Mouse (Mus musculus) cerebellum, adult 11 months (tissue): Measurements from ENCODE around the gene Cadps2.
A peak's percentile ranks its signal among the peaks of the same experiment; 100 is the strongest.

Source experiments
- DNase-seq: peaks from one replicate; pipeline ENCODE4 v3.0.0; 2022

Gene Cadps2

DNA sequence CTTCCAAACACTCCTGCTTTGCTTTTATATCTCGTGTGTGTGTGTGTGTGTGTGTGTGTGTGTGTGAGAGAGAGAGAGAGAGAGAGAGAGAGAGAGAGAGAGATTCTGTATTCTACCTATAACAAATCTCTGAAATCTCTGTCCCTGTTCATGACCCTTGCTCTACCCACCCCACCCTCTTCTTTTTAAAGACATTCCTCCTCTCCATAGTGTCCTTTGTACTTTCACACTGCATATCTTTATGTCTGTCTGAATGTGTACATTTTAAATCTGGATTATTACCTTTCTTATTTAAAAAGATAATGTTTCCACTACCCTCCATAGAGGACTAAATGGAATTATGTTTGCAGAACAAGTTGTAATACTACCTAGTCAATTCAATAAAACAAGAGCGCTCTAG lies 315.5 kb downstream of the Cadps2 start:
- DNase-seq, result no peak

DNA sequence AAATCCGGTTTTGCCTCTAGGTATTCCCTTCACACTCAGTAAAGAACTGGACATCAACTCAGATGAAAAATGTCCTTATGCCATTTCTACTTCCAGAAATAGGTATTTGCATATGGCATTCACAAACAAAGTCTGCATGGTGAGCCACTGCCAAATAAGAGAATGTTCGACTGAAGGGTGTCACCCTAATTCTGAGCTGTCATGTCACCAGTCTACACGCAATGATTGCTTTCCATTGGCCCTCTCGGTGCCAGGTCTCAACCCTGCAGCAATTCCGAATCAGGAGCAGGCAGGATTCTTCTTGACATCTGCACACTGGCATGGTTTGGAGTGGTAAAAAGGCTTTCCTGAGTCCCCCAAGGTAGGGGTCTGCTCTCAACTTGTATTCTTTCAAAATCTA lies 316.7 kb downstream of the Cadps2 start:
- DNase-seq, result peak; percentile 56

DNA sequence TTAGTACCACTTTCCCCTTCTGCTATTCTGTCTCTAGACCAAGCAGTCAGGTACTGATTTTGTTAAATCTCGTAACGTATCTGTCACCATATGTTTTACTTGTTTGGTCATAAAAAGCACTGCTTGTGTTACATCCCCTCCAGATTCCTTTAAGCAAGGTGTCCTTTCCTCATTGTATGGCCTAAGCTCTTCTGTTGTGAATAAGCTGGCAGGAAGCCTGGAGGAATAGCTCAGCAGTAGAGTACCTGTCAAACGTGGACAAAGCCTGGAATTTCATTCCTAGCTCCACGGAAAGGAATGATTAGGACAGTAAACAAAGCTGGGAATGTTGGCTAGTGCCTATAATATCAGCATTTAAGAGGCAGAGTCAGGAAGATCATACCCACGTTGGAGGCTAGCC lies 340.6 kb downstream of the Cadps2 start:
- DNase-seq, result no peak

DNA sequence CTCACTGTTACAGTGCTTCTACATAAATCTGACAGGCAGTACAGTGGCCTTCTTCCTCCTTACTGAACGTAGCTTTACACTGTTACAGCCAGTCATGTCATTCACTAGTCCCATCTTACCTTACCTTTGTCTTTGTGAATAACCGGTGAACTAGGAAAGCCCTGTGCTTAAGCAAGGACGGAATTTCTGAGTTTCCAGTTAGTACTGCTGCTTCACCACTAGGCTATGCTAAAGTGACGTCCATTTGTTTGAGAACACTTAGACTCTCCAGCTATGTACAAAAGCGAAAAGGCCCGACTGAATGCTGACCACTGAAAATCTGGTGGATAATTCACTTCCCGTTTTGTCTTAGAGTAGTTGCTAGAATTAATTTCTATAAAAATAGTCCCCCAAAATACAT lies 347.4 kb downstream of the Cadps2 start:
- DNase-seq, result peak; percentile 41

DNA sequence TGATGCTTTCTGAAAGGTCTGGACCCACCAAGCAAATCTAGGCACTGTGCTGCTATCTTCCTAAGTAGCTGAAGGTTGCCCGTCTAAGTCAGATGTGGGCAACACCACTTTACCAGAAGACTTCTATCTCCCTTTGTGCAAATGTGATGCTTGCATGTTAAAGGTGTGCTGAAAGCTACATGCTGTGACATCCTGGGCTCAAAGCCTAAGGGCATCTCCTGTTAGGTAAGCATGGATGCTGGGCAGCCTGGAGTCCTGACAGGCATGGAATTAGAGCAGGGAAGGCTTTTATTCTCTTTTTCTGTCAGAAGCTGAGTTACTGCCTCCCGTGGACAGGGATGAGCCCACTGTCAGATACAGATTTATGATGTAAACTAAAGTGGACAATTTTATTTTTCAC lies 348.8 kb downstream of the Cadps2 start:
- peak; percentile 38 for DNase-seq

DNA sequence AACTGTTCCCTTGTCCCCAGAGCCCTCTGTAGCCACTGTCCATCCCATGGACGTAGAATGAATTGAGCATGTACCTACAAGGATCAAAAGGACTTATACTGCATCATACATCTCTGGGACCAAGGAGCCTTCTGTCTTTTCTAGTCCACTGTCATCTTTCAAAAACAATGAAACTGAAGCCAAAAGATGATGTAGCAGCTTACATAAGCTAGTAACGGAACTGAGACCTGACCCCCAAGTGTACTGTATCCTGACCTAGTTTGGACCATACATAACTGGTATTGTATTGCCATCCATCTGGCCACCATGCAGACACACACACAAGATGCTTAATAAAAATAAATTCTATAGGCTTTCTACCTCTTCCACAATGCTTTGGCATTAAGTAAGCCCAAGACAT lies 350.2 kb downstream of the Cadps2 start:
- no peak for DNase-seq

DNA sequence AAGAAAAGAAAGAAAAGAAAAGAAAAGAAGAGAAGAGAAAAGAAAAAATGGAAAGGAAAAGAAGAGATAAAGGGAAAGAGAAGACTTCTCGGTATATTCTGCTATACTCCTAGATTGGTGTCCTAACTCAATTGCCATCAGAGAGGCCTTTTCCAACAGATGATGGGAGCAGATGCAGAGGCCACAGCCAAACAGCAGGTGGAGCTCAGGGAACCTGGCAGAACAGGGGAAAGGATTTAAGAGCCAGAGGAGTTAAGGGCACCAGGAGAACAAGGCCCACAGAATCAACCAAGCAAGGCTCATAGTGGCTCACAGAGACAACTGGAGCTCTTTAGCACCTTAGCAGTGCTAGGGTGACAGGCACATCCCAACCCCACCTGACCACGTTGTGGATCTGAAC lies 366.5 kb downstream of the Cadps2 start:
- DNase-seq, result peak; percentile 38

DNA sequence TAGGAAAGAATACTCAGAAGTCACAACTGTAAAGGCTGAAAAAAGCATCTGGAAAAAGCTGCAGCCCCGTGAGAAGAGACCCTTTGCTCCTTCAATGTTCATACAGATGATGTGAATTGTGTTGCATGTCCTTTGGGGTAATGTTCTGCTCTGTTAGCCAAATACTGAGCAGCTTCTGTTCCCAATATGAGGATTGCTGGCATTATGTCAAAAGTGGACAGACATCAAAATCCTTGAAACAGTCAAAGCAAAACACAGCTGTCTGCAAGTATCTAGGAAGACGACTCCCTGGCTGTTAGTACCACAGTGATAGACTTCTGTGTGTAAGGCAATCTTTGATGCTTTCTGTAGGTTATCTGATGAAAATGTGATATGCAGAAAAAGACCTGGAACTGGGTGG lies 367.4 kb downstream of the Cadps2 start:
- no peak for DNase-seq

DNA sequence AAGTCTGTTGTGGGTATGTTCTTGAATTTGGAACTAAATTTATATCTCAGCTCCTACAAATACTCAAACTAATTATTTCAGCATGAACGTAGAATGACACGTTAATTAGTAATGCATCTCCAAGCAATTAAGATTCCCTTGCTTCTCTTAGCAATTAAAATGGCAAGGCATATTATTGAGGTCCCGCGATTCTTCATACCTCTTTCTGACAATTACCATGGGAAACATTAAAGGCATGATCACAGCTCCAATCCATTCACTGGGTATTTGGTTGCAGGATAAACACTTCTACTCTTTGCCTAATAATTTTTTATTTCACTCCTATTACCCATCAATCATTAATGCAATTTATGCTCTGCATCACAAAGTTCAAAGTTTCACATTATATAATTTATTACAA lies 371.3 kb downstream of the Cadps2 start:
- no peak for DNase-seq

DNA sequence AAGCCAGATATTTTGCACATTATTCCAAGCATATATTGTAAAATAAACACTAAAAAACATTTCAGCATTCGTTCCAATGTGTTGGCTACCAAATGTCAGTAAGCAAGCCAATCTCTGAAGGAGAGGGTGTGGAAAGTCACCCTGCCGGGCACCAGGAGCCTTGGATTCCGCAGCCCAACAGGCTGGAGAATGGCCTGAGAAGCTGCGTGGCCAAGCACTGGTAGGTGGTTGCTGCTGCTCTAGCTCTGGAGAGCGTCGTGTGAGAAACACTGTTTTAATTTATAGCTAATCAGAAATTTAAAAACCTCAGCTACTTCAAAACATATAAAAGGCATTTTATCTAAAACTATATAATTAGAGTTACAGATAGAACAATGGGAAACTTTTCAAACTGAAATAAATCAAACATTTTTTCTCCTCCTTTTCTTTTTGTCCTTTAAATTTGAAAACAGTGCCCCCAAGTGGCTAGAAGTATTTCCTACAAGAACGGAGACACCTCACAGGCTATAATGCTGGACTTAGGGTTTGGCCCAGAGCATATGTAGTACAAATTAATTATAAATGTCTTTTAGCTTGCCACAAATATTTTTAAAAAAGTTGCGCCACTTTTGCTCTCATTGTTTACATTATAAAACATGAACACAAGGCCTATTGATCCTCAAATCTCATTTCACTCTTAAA lies 376.5 kb downstream of the Cadps2 start:
- DNase-seq, result no peak

DNA sequence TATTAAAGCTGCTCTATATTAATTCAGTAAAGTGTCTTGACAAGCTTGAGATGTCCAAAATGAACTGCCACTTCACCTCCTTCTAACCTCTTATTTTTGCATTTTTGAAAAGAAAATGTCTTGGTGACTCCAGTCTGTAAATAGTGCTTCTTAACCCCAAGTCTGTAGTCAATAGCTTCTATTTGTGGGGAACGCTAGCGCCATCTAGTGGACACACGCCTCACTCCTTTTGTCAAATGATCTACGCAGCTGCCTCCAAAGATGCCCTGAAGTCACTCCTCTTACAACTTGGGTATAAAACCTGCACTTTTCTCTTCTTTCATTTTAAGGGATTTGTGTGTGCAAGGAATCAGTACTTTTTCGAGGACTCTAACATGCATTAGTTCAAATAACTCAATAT lies 381.5 kb downstream of the Cadps2 start:
- peak; percentile 42 for DNase-seq

DNA sequence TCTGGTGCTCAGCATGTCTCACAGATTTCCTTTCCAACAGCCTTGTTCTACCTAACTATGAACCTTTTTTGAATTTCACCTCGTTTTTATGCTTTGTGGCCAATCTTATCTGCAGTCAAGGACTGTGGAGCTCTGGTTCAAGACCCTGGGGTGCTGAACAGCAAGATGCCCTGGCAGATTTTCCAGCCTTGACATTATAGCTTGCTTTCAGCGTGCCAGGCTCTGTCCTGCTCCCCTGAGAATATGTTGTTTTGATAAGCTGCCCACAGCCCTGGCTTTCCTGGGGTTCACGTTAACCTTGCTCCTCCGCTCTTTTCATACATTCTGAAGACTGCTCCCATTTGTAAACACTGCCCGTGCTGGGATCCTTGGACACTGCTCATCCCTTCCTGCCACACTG lies 385.3 kb downstream of the Cadps2 start:
- DNase-seq, result no peak

DNA sequence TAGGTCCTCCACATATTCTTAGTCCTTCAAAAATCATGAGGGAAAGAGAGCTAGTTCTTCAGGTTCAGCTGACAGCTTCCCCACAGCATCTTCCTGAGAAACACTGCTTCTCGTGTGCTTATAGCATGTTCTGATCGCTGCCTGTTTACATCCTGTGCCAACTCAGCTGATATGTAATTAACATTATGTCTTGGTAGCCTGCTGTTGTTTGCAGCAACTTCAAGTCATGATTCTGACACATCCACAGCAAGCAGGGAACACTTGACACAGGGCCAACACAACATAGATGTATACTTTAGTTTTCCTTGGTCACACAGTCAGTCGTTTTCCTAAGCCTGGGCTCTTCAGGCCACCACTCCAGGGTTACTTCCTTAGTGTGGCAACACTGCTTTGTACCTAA lies 399.3 kb downstream of the Cadps2 start:
- DNase-seq, result no peak

DNA sequence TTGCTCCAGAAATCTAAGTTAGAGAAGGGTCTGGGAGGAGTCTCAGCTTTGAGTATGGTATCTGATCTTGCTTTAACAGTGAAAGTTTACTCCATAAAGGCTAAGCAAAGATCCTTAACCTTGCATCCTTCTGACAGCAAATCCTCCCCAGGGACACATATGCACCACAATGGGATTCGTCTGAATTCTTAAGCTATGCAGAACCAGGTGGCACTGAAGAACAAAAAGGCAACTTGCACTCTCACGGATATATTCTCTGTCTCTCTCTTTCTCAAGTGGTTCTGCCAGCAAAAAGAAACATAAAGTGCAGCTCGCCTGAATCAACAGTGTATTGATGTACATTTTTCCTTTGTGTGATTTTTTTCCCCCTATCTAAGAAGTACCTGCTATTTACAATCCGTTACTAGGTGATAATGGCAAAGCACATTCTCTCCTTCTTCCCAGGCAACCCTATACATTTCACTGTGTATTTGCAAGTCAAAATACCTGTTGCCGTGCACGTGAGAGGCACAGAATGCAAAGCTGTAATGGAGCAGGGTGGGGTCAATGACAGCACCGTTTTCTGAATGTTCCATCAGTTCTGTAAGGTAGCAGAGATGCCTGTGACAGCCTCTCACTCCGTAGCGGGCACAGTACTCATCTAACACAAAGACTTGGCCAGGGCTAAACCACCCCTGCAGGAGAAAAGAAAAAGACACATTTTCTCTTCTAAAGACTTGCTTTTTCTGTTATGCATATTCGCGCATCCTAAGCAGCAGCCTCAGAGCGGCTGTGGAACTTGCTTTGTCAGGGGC lies 428.8 kb downstream of the Cadps2 start:
- no peak for DNase-seq

DNA sequence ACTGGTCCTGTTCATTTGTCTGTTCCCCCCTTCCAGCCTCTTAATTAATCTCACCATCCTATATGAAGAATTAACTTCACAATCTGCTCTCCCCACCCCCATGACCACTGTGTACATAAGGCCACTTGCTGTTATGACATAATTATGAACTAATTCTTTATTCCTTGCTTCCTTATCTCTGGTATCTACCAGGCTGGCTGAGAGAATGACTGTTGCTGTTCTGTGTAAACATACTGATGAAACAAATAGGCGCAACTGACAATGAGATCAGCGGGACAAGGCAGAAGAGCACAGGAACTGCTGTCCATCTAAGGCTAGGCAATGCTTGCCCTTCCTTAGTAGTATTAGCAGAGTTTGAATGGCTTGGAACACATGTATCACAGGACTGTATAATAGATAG lies 445.1 kb downstream of the Cadps2 start:
- DNase-seq, result no peak

DNA sequence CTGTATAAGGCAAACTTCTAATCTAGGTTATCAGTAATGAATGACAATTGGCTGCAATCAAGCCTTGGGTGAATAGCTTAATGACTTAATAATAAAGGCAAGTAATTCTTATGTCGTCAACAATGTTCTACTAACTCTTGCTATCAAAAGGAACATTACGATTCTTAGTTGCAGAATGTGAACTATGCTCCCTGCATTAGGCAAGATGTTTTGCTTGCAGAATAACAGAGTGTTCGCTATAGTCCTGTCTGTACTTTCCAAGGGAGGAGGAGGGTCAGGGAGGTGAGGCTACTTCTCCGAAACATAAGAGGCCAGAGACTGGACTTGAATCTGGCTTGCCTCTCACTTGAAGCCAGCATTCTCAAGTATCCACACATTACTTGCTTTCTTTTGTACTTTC lies 446.5 kb downstream of the Cadps2 start:
- no peak for DNase-seq

DNA sequence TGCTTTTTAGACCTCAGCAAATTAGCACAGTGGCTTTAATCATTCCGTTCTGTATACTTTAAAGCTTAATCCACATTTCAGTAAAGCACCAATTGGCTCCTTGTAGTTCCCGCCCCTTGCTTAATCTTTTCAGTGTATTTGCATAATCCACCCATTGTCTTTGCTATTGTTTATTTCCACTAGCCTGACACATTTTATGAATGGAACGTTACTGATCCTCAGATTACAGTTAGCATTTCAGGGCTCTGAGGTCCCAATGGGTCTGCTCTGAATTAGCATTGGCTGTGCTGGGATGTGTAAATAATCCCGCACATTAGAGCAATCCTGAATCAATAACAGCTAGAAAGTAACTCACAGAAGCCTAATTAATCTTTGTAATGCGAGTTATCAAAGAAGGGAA lies 452.5 kb downstream of the Cadps2 start:
- no peak for DNase-seq

DNA sequence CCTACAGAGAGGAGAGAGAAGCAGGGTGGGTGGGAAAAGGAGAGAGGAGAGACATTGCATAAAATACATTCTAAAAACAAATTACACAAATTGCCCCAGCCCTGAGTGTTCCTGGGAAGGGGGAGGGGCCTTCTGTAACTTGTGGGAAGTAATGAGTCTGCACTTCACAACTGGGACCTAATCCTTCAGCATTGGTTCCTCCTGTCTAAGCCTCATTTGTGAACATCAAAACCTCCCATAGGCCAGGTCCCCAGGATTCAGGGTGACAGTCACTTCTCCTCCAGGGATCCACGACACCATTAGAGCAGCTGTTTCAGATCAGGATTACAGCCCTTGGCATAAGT lies 456.2 kb downstream of the Cadps2 start:
- no peak for DNase-seq

DNA sequence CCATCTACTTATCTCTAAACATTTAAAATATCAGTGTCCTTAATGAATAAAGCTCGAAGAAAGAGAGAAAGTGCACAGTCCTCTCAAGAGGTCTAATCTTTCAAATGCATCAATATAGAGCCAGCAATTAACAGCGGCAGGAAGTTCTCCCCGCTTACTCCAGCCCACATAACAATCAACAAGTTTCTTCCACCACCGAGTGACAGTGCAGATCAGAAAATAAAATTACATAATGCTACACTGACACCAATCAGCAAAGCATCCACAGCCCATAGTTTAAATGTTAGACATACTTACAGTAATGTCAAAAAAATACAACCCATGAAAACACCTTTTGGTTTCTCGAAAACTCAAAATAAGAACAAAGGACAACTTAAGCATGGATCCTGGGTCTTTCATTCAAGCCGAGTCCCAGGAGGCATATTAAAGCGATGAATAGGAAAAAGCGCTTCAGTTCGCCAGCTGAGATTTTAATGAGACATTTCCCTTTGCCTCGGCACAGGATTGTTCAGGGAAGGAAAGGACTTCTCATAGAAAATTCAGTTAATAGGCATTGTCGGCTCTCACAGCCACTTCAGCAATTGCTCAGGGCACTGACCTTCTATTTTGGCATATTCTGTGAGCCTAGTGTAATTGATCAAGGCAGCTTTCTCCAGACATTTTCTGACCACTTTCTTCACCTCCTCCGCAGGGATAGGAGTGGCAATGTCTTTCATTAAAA lies 456.8 kb downstream of the Cadps2 start:
- DNase-seq, result no peak

DNA sequence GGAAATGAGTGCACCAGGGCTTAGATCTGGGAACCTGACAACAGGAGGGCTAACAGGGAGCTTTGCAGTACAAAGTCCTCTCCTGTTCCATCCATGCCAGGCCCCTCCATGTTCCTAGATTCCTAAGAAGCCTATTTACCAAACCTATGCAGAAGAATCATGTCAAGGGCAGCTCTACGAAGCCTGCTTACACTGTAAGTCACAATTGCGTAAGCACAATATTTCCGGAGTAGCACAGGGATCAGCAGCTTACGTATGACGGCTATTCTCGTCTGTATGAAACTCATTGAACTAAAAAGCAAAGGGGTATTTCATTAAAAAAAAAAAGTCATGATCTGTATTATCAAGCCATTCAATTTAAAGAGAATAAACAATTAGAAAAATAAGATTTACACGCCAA lies 462.9 kb downstream of the Cadps2 start:
- no peak for DNase-seq

DNA sequence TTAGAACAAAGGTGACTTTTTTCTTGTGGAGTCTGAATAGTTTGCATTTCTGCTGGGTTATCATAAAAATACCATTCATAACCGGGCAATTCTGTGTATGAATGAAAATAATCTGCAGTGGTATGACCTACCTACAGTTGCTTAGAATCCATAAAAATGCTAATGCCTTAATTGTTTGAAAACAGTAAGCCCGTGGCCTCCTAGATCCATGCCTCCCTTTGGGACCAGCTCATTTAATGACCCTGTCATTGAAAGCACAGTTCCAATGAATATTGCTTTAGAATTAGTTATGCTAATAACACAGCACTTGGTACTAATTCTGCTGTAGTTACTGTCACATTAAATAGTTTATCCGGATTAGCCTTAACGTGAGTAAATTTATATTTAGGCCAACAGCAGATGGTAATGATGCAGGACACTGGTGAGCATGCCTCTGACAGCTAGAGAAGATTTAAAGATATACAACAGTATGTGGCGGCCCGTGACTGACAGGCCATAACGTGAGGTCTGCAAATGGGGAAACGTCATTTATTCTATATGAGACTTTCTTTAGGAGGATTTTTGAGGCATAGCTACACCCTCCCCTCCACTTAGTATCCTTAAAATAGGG lies 477.3 kb downstream of the Cadps2 start:
- no peak for DNase-seq

DNA sequence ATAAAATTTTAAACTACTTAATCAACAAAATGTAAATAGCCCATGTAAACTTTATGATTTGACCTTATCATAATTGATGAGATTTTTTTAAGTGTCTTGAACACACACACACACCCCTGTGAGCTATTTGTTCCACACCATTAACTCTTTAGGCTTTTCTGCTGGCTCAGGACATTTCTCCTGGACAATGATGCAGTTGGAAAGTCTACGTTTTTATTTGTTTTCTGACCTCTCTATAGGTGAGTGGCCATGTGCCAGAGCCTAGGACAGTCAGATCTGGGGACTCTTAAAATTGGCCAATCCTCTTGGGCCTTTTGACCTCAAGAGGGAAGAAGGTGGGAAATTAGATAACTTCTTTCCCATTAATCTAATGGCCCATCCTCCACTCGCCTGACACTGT lies 478.6 kb downstream of the Cadps2 start:
- no peak for DNase-seq

DNA sequence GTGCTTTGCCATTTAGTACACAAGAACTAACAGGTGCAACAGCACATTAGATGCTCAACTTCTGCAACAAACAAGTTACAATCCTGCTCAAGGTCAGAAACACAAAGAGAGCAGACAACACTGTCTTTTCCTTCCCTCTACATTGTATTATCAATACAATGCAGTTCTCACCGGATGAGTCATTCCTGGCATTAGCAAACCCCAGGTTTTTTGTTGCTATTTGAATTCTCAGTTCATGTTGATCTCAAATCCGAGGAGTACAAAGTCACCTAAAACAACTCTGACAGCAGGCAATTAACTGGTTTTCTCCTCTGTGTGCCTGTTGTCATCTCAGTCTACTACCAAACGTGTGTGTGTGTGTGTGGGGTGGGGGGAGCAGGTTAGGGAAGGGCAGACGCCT lies 483.1 kb downstream of the Cadps2 start:
- DNase-seq, result no peak

DNA sequence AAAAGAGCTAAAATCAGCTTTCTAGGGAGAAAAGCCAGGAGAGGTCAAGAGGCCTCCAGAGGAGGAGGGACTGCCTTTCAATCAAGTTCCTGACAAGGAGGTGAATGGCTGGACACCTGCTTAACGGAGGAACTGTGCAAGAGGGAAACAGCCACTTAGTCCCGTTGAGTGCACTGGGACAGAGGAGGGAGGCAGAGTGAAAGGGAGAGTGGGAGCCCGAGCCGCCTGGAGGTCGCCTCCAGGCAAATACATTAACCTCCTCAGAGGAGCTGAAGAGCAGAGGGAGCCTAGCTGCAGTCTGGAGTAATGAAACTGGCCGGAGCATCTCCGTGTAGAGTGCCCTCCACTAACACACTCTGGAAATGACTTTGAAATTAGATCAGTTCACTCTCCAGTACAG lies 485.7 kb downstream of the Cadps2 start:
- DNase-seq, result no peak
